Mouse (Mus musculus): ENCODE results near the gene Itga1.

Gene Itga1

GRCm38 (mm10) chr13:115098227-115098626, 3.5 kb downstream of the Itga1 start:
- DNase-seq (ENCODE audit: low spot score): no peak

- DNase-seq (ENCODE audit: low spot score): no peak
Observed at GRCm38 (mm10) chr13:115096965-115097364, 4.8 kb downstream of the Itga1 start.

- no peak for DNase-seq (ENCODE audit: low spot score)
Observed at GRCm38 (mm10) chr13:115096216-115096615, 5.5 kb downstream of the Itga1 start.

GRCm38 (mm10) chr13:115095392-115095791, 6.4 kb downstream of the Itga1 start:
- no peak for DNase-seq (ENCODE audit: low spot score)

GRCm38 (mm10) chr13:115091511-115091910, 10.3 kb downstream of the Itga1 start:
- DNase-seq (ENCODE audit: low spot score): no peak

- DNase-seq (ENCODE audit: low spot score): no peak
Observed at GRCm38 (mm10) chr13:115090977-115091445, 10.8 kb downstream of the Itga1 start.

GRCm38 (mm10) chr13:115090069-115090976, 11.4 kb downstream of the Itga1 start, which contains the start of gene Pelo:
Pelo (minus strand) TSS chr13:115090186.
- DNase-seq (ENCODE audit: low spot score): peak; percentile 95

- DNase-seq (ENCODE audit: low spot score): peak; percentile 22
Observed at GRCm38 (mm10) chr13:115089395-115090025, 12.3 kb downstream of the Itga1 start.

- no peak for DNase-seq (ENCODE audit: low spot score)
Observed at GRCm38 (mm10) chr13:115089020-115089394, 12.8 kb downstream of the Itga1 start.

GRCm38 (mm10) chr13:115085974-115086373, 15.8 kb downstream of the Itga1 start:
- DNase-seq (ENCODE audit: low spot score): no peak

GRCm38 (mm10) chr13:115082339-115082738, 19.4 kb downstream of the Itga1 start:
- DNase-seq (ENCODE audit: low spot score): no peak

- no peak for DNase-seq (ENCODE audit: low spot score)
Observed at GRCm38 (mm10) chr13:115079996-115080585, 21.7 kb downstream of the Itga1 start.

- no peak for DNase-seq (ENCODE audit: low spot score)
Observed at GRCm38 (mm10) chr13:115078997-115079685, 22.6 kb downstream of the Itga1 start.

- no peak for DNase-seq (ENCODE audit: low spot score)
Observed at GRCm38 (mm10) chr13:115077346-115078134, 24.2 kb downstream of the Itga1 start.

- no peak for DNase-seq (ENCODE audit: low spot score)
Observed at GRCm38 (mm10) chr13:115072386-115072785, 29.4 kb downstream of the Itga1 start.

- no peak for DNase-seq (ENCODE audit: low spot score)
Observed at GRCm38 (mm10) chr13:115071431-115071830, 30.3 kb downstream of the Itga1 start.

GRCm38 (mm10) chr13:115067968-115068330, 33.8 kb downstream of the Itga1 start:
- DNase-seq (ENCODE audit: low spot score): no peak

- no peak for DNase-seq (ENCODE audit: low spot score)
Observed at GRCm38 (mm10) chr13:115067324-115067967, 34.3 kb downstream of the Itga1 start.

GRCm38 (mm10) chr13:115057555-115057954, 44.2 kb downstream of the Itga1 start:
- no peak for DNase-seq (ENCODE audit: low spot score)

- DNase-seq (ENCODE audit: low spot score): peak; percentile 17
Observed at GRCm38 (mm10) chr13:115054783-115055182, 47.0 kb downstream of the Itga1 start.

- no peak for DNase-seq (ENCODE audit: low spot score)
Observed at GRCm38 (mm10) chr13:115052568-115052967, 49.2 kb downstream of the Itga1 start.

Data from retina, embryonic 14.5 days (tissue).